ENCODE assay signal across 23 mouse cellular contexts in genomic region chr19:26875601-26876000, GRCm38 (mm10). TPM values are rescaled to one million over a fixed set of nuclear protein-coding genes. Genes with fewer than 3 reads are reported as not detected.
"Had no signal": no experiment of that assay in that cellular context is flagged by ENCODE, and none has a peak within 500 bp of the region (broad histone marks: within the 10 kb centered on the region; RNA-seq: fewer than 3 reads in every experiment).

No protein-coding gene starts in this region.

- ATAC-seq: lung, postnatal 0 days had no signal

- H3K4me3 ChIP-seq: left cerebral cortex, adult 2 months; limb, embryonic 10.5 days; liver, embryonic 15.5 days; neural tube, embryonic 12.5 days had no signal

- H3K9me3 ChIP-seq: limb, embryonic 10.5 days; liver, embryonic 15.5 days; neural tube, embryonic 12.5 days had no signal

- H3K27me3 ChIP-seq: liver, embryonic 15.5 days; neural tube, embryonic 12.5 days had no signal

- H3K9ac ChIP-seq: liver, embryonic 15.5 days; neural tube, embryonic 12.5 days had no signal

- H3K4me1 ChIP-seq: liver, embryonic 15.5 days had no signal

- H3K4me2 ChIP-seq: liver, embryonic 11.5 days; liver, embryonic 15.5 days; neural tube, embryonic 12.5 days had no signal

- H3K27ac ChIP-seq: left cerebral cortex, adult 2 months; limb, embryonic 10.5 days; liver, embryonic 15.5 days; neural tube, embryonic 12.5 days had no signal

- H3K36me3 ChIP-seq: limb, embryonic 10.5 days; liver, embryonic 15.5 days; neural tube, embryonic 12.5 days had no signal

- DNase-seq: kidney, postnatal 10 days; kidney, postnatal 4 days; lung, adult 2 months; lung, postnatal 36 days; right cerebral cortex, adult 18-20 months; right cerebral cortex, postnatal 25 days; thymus, postnatal 4 days had no signal

RNA-seq across cellular contexts. Expression of gene Gm815, which starts 10.1 kb away (rescaled TPM):
- total RNA-seq: layer of hippocampus, adult 8-10 months; layer of hippocampus, postnatal 25 days; left cerebral cortex, adult 2 months; left cerebral cortex, postnatal 14 days; megakaryocyte progenitor cell, adult 5-6 weeks; monocyte, adult 5-6 weeks; neutrophil, adult 5-6 weeks had no signal
- polyA plus RNA-seq: kidney, embryonic 14.5 days; limb, embryonic 10.5 days; limb, embryonic 14.5 days; liver, embryonic 11.5 days; liver, embryonic 15.5 days; lung, adult 2 months; neural tube, embryonic 12.5 days; small intestine, adult 2 months; stomach, embryonic 16.5 days had no signal
